Mouse (Mus musculus) kidney, postnatal 0 days (tissue): Measurements from ENCODE around the gene Ttyh3. TPM values are rescaled to one million over a fixed set of nuclear protein-coding genes. Genes with fewer than 3 reads are reported as not detected.

ENCODE experiments used
- ATAC-seq: fragments of 200-750 bp; cut with Nextera tagmentation; replicated peaks from 2 replicates; pipeline ENCODE4 v1.8.0; 2017; ENCODE audit warnings: low read depth, moderate number of reproducible peaks, moderate TSS enrichment, moderate library complexity; ENCODE audit not compliant: low FRiP score
- DNase-seq: peaks from one replicate; pipeline ENCODE4 v3.0.0-alpha.2; 2016; ENCODE audit warnings: low spot score
- H3K27ac ChIP-seq: fragments of 300-500 bp; sonication (generic); 2 replicates; pipeline ENCODE4 v1.5.1; 2014; ENCODE audit warnings: mild to moderate bottlenecking
- H3K27me3 ChIP-seq: fragments of 300-500 bp; sonication (generic); 2 replicates; pipeline ENCODE4 v1.6.1; 2014; ENCODE audit warnings: low read length, mixed read lengths; ENCODE audit not compliant: insufficient read depth
- H3K36me3 ChIP-seq: fragments of 300-500 bp; sonication (generic); 2 replicates; pipeline ENCODE4 v1.6.1; 2014; ENCODE audit warnings: low read length, mixed read lengths; ENCODE audit not compliant: insufficient read depth
- H3K4me1 ChIP-seq: fragments of 300-500 bp; sonication (generic); replicated peaks from 2 replicates; pipeline ENCODE4 v1.6.1; 2014; ENCODE audit warnings: antibody characterized with exemption, low read length, mixed read lengths; ENCODE audit not compliant: insufficient read depth
- H3K4me2 ChIP-seq: fragments of 300-500 bp; sonication (generic); 2 replicates; pipeline ENCODE4 v1.6.1; 2014; ENCODE audit warnings: mild to moderate bottlenecking, low read length, moderate library complexity, mixed read lengths
- H3K4me3 ChIP-seq: fragments of 300-500 bp; sonication (generic); replicated peaks from 2 replicates; pipeline ENCODE4 v1.5.1; 2014; ENCODE audit warnings: low read depth, low read length
- H3K9ac ChIP-seq: fragments of 300-500 bp; sonication (generic); 2 replicates; pipeline ENCODE4 v1.6.1; 2014; ENCODE audit warnings: low read depth, low read length
- H3K9me3 ChIP-seq: fragments of 300-500 bp; sonication (generic); replicated peaks from 2 replicates; pipeline ENCODE4 v1.6.1; 2016; ENCODE audit warnings: low read length, inconsistent platforms, mixed read lengths
- CTCF ChIP-seq: IDR thresholded peaks from 2 replicates; pipeline ENCODE4 v1.5.1; 2016; ENCODE audit warnings: antibody characterized with exemption, low read depth, mild to moderate bottlenecking, moderate library complexity
- WGBS: fragments of 180-500 bp; shearing (Covaris S2); extraction: QIAGEN DNeasy Blood & Tissue Kit; methylation state at CpG from one replicate; pipeline ENCODE4 v1.1.7; 2014; 5-methylcytosine and 5-hydroxymethylcytosine counted together
- polyA plus RNA-seq: library from polyadenylated mRNA; unstranded; fragments of >200 nt; fragmentation: Nextera tagmentation; extraction: Ambion mirVana; gene quantifications from 2 replicates; pipeline ENCODE4 v1.2.1, GENCODE M21; 2015

Gene Ttyh3
- polyA plus RNA-seq, 1 experiment from 2014 or later, result 25.3 TPM

DNA sequence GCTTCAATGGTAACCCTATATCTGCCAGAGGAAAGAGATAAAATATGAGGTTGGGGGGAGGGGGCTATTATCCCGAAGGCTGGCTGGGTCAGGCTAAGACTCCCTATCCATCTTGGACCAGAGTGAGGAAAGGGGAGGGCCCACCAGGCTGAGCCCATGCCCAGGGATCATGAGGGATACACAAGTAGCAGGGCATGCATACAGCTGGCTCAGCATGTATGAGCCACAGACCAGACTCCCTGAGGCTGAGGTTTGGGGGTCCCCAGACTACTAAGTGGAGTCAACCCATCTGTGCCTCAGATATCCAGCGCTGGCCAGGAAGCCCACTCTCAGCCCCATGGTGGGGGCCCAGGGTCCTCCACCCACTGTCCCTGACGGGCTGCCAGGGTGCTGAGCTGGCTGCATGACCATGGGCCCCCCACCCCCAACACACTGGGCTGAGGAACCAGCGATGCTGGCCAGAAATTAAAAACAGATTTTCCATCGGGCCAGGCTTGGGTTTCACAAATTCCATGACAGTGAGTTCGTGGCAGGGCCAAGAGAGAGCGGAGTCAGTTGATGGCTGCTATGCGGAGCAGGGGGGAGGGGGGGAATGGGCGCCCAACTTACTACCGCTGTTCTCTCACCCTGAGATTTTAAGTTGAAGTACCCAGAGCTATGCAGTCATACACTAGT, 7.4 kb downstream of the Ttyh3 start:
- WGBS, result 50% methylated on average over 10 of the region's 10 CpGs
- no peak for ATAC-seq
- no peak for TF ChIP-seq CTCF

DNA sequence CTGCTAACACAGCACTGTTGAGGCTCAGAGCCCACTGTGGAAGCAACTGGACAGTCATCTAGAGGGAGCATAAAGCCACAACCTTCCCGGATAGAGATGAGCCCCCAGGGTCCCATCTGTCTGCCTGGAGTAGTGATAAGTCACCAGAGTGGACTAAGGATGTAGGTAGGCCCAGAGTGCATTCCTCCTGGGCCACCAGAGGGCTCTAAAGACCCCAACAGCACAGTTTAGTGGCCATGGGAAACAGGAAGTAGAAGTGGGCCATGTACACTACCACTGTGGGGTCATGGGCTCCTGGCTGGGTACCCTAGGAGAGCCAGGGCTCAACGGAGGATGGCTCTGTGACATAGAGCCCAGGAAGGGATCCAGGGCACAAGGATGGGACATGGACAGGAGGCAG, 8.0 kb downstream of the Ttyh3 start:
- no peak for DNase-seq

More for the DNA sequence above, 7.4 kb downstream of the Ttyh3 start:
- Histone ChIP-seq H3K4me3 (no peak overlapping the region), H3K4me1 (peaks cover 17% of the 10 kb centered on the region; the same call in 1 of the 2 replicates), H3K36me3 (0 out of 2 replicates have a peak, but pooled peaks cover 14% of the 10 kb centered on the region), H3K9me3 (no peaks in the 10 kb centered on the region), H3K4me2 (no peak overlapping the region), H3K9ac (no peak overlapping the region), H3K27ac (peak overlapping the region; percentile 1; the same call in 1 of the 2 replicates), H3K27me3 (no peaks in the 10 kb centered on the region)
- DNase-seq, result peak; percentile 43

DNA sequence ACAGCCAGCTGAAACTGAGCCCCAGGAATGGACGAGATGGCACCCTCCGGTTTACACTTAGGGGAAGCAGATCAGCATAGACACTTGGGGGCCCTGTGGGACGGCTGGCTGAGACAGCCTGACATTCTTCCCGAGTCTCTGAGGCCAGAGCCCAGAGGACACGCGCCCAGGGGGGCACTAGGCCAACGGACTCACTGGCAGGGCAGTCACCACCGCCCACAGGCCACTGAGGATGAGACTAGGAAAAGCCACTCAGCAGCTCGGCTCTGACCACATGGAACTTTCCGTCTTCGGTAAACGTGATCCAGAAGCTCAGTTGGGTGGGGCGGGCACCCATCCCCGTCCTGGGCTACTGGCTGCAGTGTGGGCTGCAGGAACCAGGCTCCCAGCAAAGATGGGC, 9.0 kb downstream of the Ttyh3 start:
- no peak overlapping the region for H3K4me2 ChIP-seq
- peaks cover 18% of the 10 kb centered on the region for H3K36me3 ChIP-seq
- ATAC-seq (no peak), DNase-seq (no peak)
- H3K9ac ChIP-seq, result no peak overlapping the region
- no peak overlapping the region for H3K4me3 ChIP-seq
- WGBS, result 78% methylated on average over 14 of the region's 14 CpGs
- no peaks in the 10 kb centered on the region for H3K9me3 ChIP-seq
- H3K4me1 ChIP-seq, result peaks cover 17% of the 10 kb centered on the region; the same call in 1 of the 2 replicates
- no peaks in the 10 kb centered on the region for H3K27me3 ChIP-seq
- H3K27ac ChIP-seq, result no peak overlapping the region
- no peak for TF ChIP-seq CTCF

More for the DNA sequence above, 8.0 kb downstream of the Ttyh3 start:
- no peaks in the 10 kb centered on the region for H3K27me3 ChIP-seq
- ATAC-seq, result no peak
- 55% methylated on average over 2 of the region's 2 CpGs for whole genome bisulfite sequencing
- TF ChIP-seq CTCF, result peak; percentile 50; the same call in 1 of the 2 replicates
- peaks cover 17% of the 10 kb centered on the region; the same call in 1 of the 2 replicates for H3K4me1 ChIP-seq
- H3K4me2 ChIP-seq, result no peak overlapping the region
- no peak overlapping the region for H3K27ac ChIP-seq
- H3K4me3 ChIP-seq, result no peak overlapping the region
- H3K36me3 ChIP-seq, result peaks cover 17% of the 10 kb centered on the region
- H3K9me3 ChIP-seq, result no peaks in the 10 kb centered on the region
- H3K9ac ChIP-seq, result no peak overlapping the region

DNA sequence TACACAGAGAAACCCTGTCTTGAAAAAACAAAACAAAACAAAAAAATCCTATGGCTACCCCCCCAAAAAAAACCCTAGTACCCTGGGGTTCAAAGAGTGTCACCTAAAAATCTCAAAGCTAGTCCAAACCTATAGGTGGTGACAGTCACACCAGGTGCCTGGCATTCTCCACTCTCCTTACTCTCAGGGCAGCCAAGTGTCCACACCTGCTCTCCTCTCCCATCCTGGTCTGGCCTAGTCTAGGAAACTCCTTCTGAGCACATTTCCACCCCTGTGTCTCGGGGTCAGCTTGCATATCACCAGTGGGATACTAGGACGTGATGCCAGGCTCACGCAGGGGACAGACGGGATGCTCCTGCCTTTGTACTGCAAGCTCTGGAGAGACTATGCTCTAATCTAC, 9.5 kb downstream of the Ttyh3 start:
- DNase-seq (no peak), ATAC-seq (no peak)
- peaks cover 17% of the 10 kb centered on the region; the same call in 1 of the 2 replicates for H3K4me1 ChIP-seq
- no peaks in the 10 kb centered on the region for H3K27me3 ChIP-seq
- H3K4me3 ChIP-seq, result no peak overlapping the region
- H3K9ac ChIP-seq, result no peak overlapping the region
- no peaks in the 10 kb centered on the region for H3K9me3 ChIP-seq
- 88% methylated on average over 4 of the region's 4 CpGs for WGBS
- H3K27ac ChIP-seq, result no peak overlapping the region
- no peak for TF ChIP-seq CTCF
- H3K36me3 ChIP-seq, result peaks cover 20% of the 10 kb centered on the region
- H3K4me2 ChIP-seq, result no peak overlapping the region

DNA sequence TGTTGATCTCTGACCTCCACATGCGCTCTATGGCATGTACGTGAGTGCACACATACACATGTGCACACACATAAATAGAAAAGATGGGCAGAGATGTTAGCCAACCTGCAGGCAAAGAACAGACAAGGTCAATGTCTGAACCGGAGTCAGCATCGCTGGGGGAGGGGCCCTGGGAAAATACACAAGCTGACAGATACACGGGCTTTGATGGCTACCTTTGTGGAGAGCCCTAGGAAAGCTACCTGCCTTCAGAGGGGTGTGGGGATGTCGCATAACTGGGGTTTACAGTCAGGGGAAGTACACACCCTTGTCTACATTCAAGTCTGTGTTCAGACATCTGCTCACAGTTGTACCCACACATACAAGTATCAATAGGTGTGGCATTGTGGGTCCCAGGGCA, 10.3 kb downstream of the Ttyh3 start:
- ATAC-seq (no peak), DNase-seq (no peak)
- H3K4me3 ChIP-seq, result no peak overlapping the region
- no peak overlapping the region for H3K4me2 ChIP-seq
- no peak for TF ChIP-seq CTCF
- H3K9ac ChIP-seq, result no peak overlapping the region
- peaks cover 24% of the 10 kb centered on the region for H3K36me3 ChIP-seq
- H3K9me3 ChIP-seq, result no peaks in the 10 kb centered on the region
- H3K4me1 ChIP-seq, result peaks cover 17% of the 10 kb centered on the region; the same call in 1 of the 2 replicates
- no peak overlapping the region for H3K27ac ChIP-seq
- no peaks in the 10 kb centered on the region for H3K27me3 ChIP-seq
- WGBS, result 89% methylated on average over 6 of the region's 6 CpGs

DNA sequence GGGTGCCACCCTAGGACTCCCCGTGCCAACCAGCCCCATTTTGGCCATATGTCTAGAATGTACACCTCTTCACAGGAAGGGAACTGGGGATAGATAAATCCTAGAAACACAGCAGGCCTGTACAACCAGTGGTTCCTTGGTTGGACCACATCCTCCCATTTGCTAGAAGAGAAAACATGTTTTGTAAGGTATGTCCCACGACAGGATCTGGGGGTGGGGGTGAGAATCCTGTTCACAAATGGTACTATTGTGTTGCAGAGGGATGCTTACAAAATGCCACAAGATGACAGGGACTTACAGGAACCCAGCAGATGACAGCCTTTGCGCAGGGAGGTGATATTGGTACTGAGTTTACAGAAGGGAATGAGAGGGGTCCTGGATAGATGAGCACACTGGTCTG, 10.8 kb downstream of the Ttyh3 start:
- ATAC-seq, result no peak
- Histone ChIP-seq H3K9me3 (no peaks in the 10 kb centered on the region), H3K4me3 (no peak overlapping the region), H3K9ac (no peak overlapping the region), H3K4me1 (peaks cover 17% of the 10 kb centered on the region; the same call in 1 of the 2 replicates), H3K27ac (no peak overlapping the region), H3K36me3 (peaks cover 27% of the 10 kb centered on the region), H3K4me2 (no peak overlapping the region), H3K27me3 (no peaks in the 10 kb centered on the region)
- TF ChIP-seq CTCF, result no peak
- WGBS, result 82% methylated on average over 3 of the region's 3 CpGs
- DNase-seq, result no peak
